Mouse (Mus musculus) thymus, postnatal 0 days (tissue): ENCODE results near the gene Akr1a1. TPM values are rescaled to one million over a fixed set of nuclear protein-coding genes. Genes with fewer than 3 reads are reported as not detected.

Experiments
- polyA plus RNA-seq: library from polyadenylated mRNA; unstranded; fragments of >200 nt; fragmentation: Nextera tagmentation; extraction: Ambion mirVana; gene quantifications from 2 replicates; pipeline ENCODE4 v1.2.1, GENCODE M21; 2015

The Akr1a1 gene
- polyA plus RNA-seq, 1 experiment from 2014 or later: 637 TPM

Other genes starting within 250 kb of the Akr1a1 start
- 5.3 and 7.0 TPM in 2 replicates for gene Mast2, start 187.5 kb downstream of the Akr1a1 start, polyA plus RNA-seq
- 22.5 and 23.4 TPM in 2 replicates for gene Ipp, start 144.1 kb downstream of the Akr1a1 start, polyA plus RNA-seq
- gene Tmem69, start 95.7 kb downstream of the Akr1a1 start, polyA plus RNA-seq: 26.9 and 31.4 TPM in 2 replicates
- 53.2 and 54.5 TPM in 2 replicates for gene Gpbp1l1, start 94.0 kb downstream of the Akr1a1 start, polyA plus RNA-seq
- 3.8 and 4.1 TPM in 2 replicates for gene Ccdc17, start 55.0 kb downstream of the Akr1a1 start, polyA plus RNA-seq
- 110 and 118 TPM in 2 replicates for gene Nasp, start 23.7 kb downstream of the Akr1a1 start, polyA plus RNA-seq
- gene Prdx1, start 33.9 kb upstream of the Akr1a1 start, polyA plus RNA-seq: 1,118 and 1,206 TPM in 2 replicates
- gene Mmachc, start 56.7 kb upstream of the Akr1a1 start, polyA plus RNA-seq: 12.0 and 13.6 TPM in 2 replicates
- 21.5 and 23.7 TPM in 2 replicates for gene Ccdc163, start 56.8 kb upstream of the Akr1a1 start, polyA plus RNA-seq
- gene Tesk2, start 69.3 kb upstream of the Akr1a1 start, polyA plus RNA-seq: 4.3 and 4.7 TPM in 2 replicates
- gene Toe1, start 156.0 kb upstream of the Akr1a1 start, polyA plus RNA-seq: 39.2 and 39.6 TPM in 2 replicates
- 18.8 and 22.9 TPM in 2 replicates for gene Mutyh, start 156.0 kb upstream of the Akr1a1 start, polyA plus RNA-seq
- 0.22 and 0.49 TPM in 2 replicates for gene Hpdl, start 170.0 kb upstream of the Akr1a1 start, polyA plus RNA-seq
- 0.04 and 0.09 TPM in 2 replicates for gene Zswim5, start 225.7 kb upstream of the Akr1a1 start, polyA plus RNA-seq